Mouse (Mus musculus) embryonic facial prominence, embryonic 14.5 days (tissue): ENCODE measurements at regions not wholly inside any gene's neighbourhood (a gene's known extent, or its start where the extent isn't known, plus 50 kb on each side); places are given as distances from the start of the nearest gene placed in this dataset.

Experiments used
- ATAC-seq: fragments of 200-750 bp; cut with Nextera tagmentation; 2 replicates; pipeline ENCODE4 v1.8.0; 2017; ENCODE audit warnings: low read depth, moderate number of reproducible peaks, moderate TSS enrichment
- DNase-seq: peaks from one replicate; pipeline ENCODE4 v3.0.0-alpha.2; 2015; ENCODE audit warnings: low spot score
- H3K27ac ChIP-seq: fragments of 300-500 bp; sonication (generic); replicated peaks from 2 replicates; pipeline ENCODE4 v1.5.1; 2014; ENCODE audit warnings: low read depth, mild to moderate bottlenecking, low read length, moderate library complexity
- H3K27me3 ChIP-seq: fragments of 300-500 bp; sonication (generic); replicated peaks from 2 replicates; pipeline ENCODE4 v1.6.1; 2014; ENCODE audit warnings: low read length; ENCODE audit not compliant: control insufficient read depth, insufficient read depth
- H3K36me3 ChIP-seq: fragments of 300-500 bp; sonication (generic); 2 replicates; pipeline ENCODE4 v1.6.1; 2014; ENCODE audit warnings: low read length, mixed read lengths; ENCODE audit not compliant: control insufficient read depth, insufficient read depth
- H3K4me1 ChIP-seq: fragments of 300-500 bp; sonication (generic); 2 replicates; pipeline ENCODE4 v1.6.1; 2014; ENCODE audit warnings: antibody characterized with exemption, low read length; ENCODE audit not compliant: control insufficient read depth, insufficient read depth
- H3K4me2 ChIP-seq: fragments of 300-500 bp; sonication (generic); 2 replicates; pipeline ENCODE4 v1.6.1; 2014; ENCODE audit warnings: low read depth, mild to moderate bottlenecking, low read length, moderate library complexity, mixed read lengths
- H3K4me3 ChIP-seq: fragments of 300-500 bp; sonication (generic); 2 replicates; pipeline ENCODE4 v1.5.1; 2014; ENCODE audit warnings: low read depth, mild to moderate bottlenecking, low read length
- H3K9ac ChIP-seq: fragments of 300-500 bp; sonication (generic); 2 replicates; pipeline ENCODE4 v1.6.1; 2014; ENCODE audit warnings: low read depth, mild to moderate bottlenecking, low read length, moderate library complexity, mixed read lengths
- H3K9me3 ChIP-seq: fragments of 300-500 bp; sonication (generic); 2 replicates; pipeline ENCODE4 v1.6.1; 2016; ENCODE audit warnings: low read length; ENCODE audit not compliant: control insufficient read depth
- WGBS: fragments of 180-500 bp; shearing (Covaris S2); extraction: QIAGEN DNeasy Blood & Tissue Kit; methylation state at CpG from one replicate; pipeline ENCODE4 v1.1.7; 2014; 5-methylcytosine and 5-hydroxymethylcytosine counted together

DNA sequence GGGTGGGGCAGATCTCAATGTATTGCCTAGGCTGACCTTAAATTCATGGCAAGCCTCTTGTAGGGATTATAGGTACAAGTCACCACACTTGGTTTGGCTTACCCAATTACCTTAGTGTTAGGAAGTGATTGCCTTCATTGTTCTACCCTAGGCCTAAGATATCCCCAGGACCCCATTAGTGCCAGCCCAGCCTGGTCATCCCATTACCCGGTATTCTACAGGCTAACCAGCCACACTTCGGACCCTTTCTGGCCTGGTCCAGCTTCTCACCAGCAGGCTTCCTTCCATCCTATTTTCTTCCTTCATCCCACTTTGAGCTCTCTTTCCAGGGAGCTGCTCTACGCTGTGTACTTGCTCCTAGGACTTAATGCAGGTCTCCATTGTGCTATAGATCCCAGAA lies 59.5 kb downstream of the Tex35 start:
- WGBS, result 94% methylated on average over 3 of the region's 3 CpGs
- H3K9me3 ChIP-seq, result no peaks in the 10 kb centered on the region
- ATAC-seq (no peak), DNase-seq (no peak)
- H3K36me3 ChIP-seq, result no peaks in the 10 kb centered on the region
- H3K27ac ChIP-seq, result no peak overlapping the region
- no peak overlapping the region for H3K9ac ChIP-seq
- H3K27me3 ChIP-seq, result no peaks in the 10 kb centered on the region
- no peak overlapping the region for H3K4me3 ChIP-seq
- H3K4me2 ChIP-seq, result no peak overlapping the region
- H3K4me1 ChIP-seq, result peaks cover 15% of the 10 kb centered on the region

DNA sequence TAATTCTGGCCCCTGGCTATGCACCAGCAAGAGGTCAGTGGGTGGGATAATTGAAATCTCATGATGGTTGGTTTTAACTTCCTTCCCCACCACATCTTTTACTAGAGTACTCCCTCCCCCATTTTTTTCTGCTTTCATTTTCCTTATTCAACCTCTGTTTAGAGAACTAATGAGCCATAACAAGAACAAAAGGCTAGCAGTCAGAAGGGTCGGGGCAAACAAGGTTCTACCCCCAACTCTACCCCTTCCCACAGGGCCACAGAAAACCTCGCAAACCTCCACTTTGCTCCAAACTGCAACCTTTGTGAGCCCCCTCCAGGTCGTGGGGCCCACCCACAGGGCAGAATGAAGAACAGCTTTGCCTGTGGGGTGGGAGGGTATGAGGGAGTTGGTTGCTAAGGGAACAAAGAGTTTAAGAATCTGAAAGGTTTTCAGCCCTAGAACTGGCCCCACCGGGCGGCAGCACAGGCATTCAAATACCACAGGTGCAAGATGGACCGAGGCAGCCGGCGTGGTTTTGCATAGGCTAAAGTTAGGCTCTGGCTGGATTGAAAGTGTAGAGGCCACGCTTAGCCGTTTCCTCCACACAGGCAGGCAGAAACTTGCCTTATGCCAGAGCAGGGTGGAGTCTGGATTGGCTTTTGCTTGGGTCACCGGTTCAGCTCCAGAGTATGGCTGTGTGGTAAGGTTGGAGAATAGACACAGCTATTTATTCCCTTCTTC lies 60.1 kb downstream of the Tex35 start:
- H3K4me2 ChIP-seq, result 0 out of 2 replicates have a peak overlapping the region, but pooled peaks have one; percentile 7
- ATAC-seq, result peak; percentile 71
- WGBS, result 9% methylated on average over 11 of the region's 11 CpGs

DNA sequence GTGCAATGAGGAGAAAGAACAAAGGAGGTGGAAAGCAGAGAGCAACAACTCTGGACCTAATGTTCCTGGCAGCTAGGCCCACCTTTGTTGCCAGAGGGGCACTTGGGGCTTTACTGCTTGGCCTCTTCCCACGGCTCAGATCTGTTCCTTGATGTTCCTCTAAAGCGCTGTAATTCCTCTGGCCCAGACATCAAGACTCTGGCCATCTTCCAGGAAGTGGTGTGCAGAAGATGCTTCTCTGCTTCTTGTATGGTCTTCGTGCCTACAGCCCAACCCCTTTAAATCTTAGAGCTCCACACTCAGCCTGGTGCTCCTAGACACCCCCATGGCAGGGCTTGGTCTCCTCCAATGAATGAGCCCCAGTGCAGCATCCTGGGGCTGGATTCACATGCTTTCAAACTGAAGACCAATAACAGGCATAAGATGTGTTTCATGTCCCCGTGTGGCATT lies 60.7 kb downstream of the Tex35 start:
- Histone ChIP-seq H3K4me2 (no peak overlapping the region), H3K36me3 (no peaks in the 10 kb centered on the region), H3K4me3 (no peak overlapping the region), H3K9ac (no peak overlapping the region), H3K27me3 (no peaks in the 10 kb centered on the region), H3K9me3 (no peaks in the 10 kb centered on the region), H3K27ac (no peak overlapping the region), H3K4me1 (peaks cover 19% of the 10 kb centered on the region)
- ATAC-seq, result peak; percentile 49; the same call in 1 of the 2 replicates
- DNase-seq, result peak; percentile 69
- 36% methylated on average over 4 of the region's 4 CpGs for WGBS

More for the DNA sequence above, 60.1 kb downstream of the Tex35 start:
- no peak overlapping the region for H3K4me3 ChIP-seq
- no peak overlapping the region for H3K9ac ChIP-seq
- no peaks in the 10 kb centered on the region for H3K36me3 ChIP-seq
- H3K27ac ChIP-seq, result peak overlapping the region; percentile 50; the same call in 1 of the 2 replicates
- peak; percentile 79 for DNase-seq
- no peaks in the 10 kb centered on the region for H3K9me3 ChIP-seq
- peaks cover 19% of the 10 kb centered on the region for H3K4me1 ChIP-seq
- H3K27me3 ChIP-seq, result no peaks in the 10 kb centered on the region

DNA sequence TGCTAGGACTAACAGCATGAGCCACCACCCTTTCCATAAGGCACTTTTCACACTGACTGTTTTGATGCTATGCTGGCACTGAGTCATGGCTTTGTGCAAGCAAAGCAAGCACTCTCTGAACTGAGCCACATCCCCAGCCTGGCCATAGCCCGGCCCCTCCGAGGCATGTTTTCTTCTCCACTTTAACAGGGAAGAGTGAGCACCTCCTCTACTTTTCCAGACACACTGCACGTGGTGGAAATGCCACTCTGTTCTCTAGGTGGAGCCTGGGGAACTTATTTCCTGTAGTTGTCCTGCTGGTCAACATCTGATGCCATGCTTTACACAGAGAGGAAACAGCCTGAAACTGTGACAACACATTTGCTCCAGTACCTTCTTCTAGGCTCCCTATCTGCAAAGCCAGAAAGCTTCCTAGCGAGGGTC lies 61.7 kb downstream of the Tex35 start:
- 67% methylated on average over 4 of the region's 4 CpGs for WGBS
- peaks cover 19% of the 10 kb centered on the region for H3K4me1 ChIP-seq
- H3K27ac ChIP-seq, result no peak overlapping the region
- no peak overlapping the region for H3K4me2 ChIP-seq
- no peaks in the 10 kb centered on the region for H3K27me3 ChIP-seq
- no peak overlapping the region for H3K9ac ChIP-seq
- H3K36me3 ChIP-seq, result no peaks in the 10 kb centered on the region
- DNase-seq (no peak), ATAC-seq (no peak)
- no peak overlapping the region for H3K4me3 ChIP-seq
- no peaks in the 10 kb centered on the region for H3K9me3 ChIP-seq

DNA sequence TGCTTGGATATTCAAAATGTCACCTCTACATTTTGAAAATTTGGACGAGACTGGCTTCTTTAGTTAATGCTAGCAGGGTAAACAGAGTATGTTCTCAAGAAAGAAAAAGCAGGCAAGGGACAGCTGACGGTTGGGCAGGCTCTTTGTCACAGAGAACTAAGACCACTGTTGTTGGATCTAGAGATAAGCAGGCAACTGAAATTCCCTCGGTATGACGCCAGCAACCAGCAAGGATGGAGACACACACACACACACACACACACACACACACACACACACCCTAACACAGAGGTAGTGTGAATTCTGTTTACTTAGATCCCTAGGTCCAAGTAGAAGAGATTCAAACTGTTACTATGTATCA lies 68.7 kb downstream of the Tex35 start:
- Histone ChIP-seq H3K9me3 (no peaks in the 10 kb centered on the region), H3K36me3 (no peaks in the 10 kb centered on the region), H3K4me3 (no peak overlapping the region), H3K9ac (0 out of 2 replicates have a peak overlapping the region, but pooled peaks have one; percentile 10), H3K4me1 (peaks cover 23% of the 10 kb centered on the region), H3K27me3 (no peaks in the 10 kb centered on the region), H3K27ac (peak overlapping the region; percentile 83), H3K4me2 (peak overlapping the region; percentile 46)
- peak; percentile 8; the same call in 1 of the 2 replicates for ATAC-seq
- peak; percentile 33 for DNase-seq
- WGBS, result 22% methylated on average over 4 of the region's 4 CpGs

DNA sequence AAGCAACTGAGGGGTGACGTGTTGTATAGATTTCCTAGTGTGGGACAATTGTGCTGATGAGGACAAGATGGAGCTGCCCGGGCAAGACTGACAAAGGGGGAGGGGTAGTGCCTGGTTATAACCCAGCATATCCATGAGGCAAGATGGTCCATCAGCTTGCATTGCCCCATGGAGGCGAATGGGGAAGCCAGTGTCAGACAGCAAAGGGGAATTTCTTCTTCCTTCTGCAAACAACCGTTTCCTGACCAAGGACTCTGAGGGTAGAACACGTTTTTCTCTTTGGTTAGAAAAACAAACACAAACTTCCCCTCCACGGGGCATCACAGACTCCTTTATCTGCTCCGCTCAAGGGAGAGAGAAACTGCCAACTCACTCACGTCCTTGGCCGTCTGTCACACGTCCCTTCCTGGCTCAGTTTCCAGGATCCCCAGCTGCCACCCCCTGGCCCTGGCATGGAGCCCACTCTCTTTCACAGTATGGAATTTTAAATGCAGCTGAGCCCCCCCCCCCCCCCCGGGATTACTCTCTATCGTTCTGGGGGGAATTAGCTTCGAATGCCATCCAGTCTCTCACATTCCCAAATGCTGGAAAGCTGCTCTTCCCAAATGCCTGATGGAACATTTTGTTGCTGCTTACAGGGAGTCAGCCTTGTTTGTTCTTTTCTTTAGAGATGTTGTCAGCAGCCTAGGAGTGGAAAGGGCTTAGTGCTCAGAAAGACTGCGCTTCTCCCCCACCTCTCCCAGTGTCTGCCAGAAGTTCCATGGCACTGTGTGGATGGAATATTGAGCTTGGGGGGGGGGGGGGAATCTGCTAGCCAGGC lies 69.3 kb downstream of the Tex35 start:
- ATAC-seq, result peak; percentile 84
- H3K27me3 ChIP-seq, result no peaks in the 10 kb centered on the region
- H3K9me3 ChIP-seq, result no peaks in the 10 kb centered on the region

DNA sequence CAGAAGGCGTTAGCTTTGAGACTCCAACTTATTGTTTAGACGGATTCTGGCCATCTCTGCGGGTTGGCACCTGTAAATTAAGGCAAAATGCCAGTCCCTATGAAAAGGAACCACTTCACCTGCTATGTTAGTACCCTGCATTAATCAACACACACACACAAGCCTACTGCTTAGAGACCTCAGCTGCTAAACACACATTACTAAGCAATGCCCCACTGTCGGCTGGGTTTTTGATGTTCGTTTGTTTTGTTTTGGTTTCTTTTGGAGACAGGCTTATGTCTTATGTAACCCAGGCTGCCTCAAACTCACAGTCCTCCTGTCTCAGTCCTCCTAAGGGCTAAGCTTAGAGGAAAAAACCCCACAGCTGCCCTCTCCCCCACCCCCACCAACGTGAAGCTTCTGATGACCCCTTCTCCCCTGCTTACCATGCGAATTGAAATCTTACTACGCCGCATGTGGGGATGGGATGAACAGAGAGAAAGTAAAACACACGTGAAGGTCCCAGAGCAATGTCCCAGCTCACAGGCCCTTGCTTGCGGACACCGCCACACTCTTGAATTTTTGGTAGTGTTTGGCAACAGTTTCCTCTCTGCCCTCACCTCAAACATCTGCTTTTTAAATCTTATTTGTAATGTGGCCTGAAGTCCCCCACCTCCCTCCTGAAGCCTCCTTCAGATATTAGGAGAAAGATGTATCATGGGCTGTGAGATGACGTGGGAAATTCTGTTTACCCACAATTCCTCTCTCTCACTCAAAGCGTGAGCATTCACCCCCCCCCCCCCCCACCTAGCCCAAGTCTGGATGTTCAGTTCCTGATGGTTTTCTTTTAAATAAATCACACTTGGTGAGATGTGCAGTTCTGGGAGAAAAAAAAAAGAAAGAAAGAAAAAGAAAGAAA lies 70.1 kb downstream of the Tex35 start:
- peak overlapping the region; percentile 83 for H3K27ac ChIP-seq
- peak overlapping the region; percentile 46 for H3K4me2 ChIP-seq
- H3K4me3 ChIP-seq, result no peak overlapping the region
- H3K36me3 ChIP-seq, result no peaks in the 10 kb centered on the region
- 54% methylated on average over 14 of the region's 14 CpGs for WGBS
- no peaks in the 10 kb centered on the region for H3K9me3 ChIP-seq
- H3K4me1 ChIP-seq, result peaks cover 19% of the 10 kb centered on the region
- DNase-seq, result no peak
- no peak overlapping the region; the same call in 1 of the 2 replicates for H3K9ac ChIP-seq
- H3K27me3 ChIP-seq, result no peaks in the 10 kb centered on the region
- ATAC-seq, result no peak; the same call in 1 of the 2 replicates

More for the DNA sequence above, 69.3 kb downstream of the Tex35 start:
- H3K4me3 ChIP-seq, result peak overlapping the region; percentile 6; the same call in 1 of the 2 replicates
- H3K27ac ChIP-seq, result peak overlapping the region; percentile 83
- 4% methylated on average over 14 of the region's 14 CpGs for WGBS
- no peaks in the 10 kb centered on the region for H3K36me3 ChIP-seq
- H3K9ac ChIP-seq, result peak overlapping the region; percentile 10; the same call in 1 of the 2 replicates
- H3K4me2 ChIP-seq, result peak overlapping the region; percentile 46
- peak; percentile 90 for DNase-seq
- H3K4me1 ChIP-seq, result peaks cover 23% of the 10 kb centered on the region
